Mouse (Mus musculus) kidney, embryonic 14.5 days (tissue): Measurements from ENCODE around the gene Atp2b4. TPM values are rescaled to one million over a fixed set of nuclear protein-coding genes. Genes with fewer than 3 reads are reported as not detected.

Experiments
- ATAC-seq: fragments of 200-750 bp; cut with Nextera tagmentation; 2 replicates; pipeline ENCODE4 v1.8.0; 2017; ENCODE audit warnings: moderate number of reproducible peaks, mild to moderate bottlenecking, moderate TSS enrichment, moderate library complexity; ENCODE audit not compliant: low FRiP score, low TSS enrichment
- H3K27ac ChIP-seq: fragments of 300-500 bp; sonication (generic); 2 replicates; pipeline ENCODE4 v1.5.1; 2014; ENCODE audit warnings: low read depth, mild to moderate bottlenecking, low read length, moderate library complexity, mixed read lengths
- H3K27me3 ChIP-seq: fragments of 300-500 bp; sonication (generic); 2 replicates; pipeline ENCODE4 v1.6.1; 2014; ENCODE audit warnings: mild to moderate bottlenecking, low read length; ENCODE audit not compliant: control insufficient read depth, insufficient read depth
- H3K36me3 ChIP-seq: fragments of 300-500 bp; sonication (generic); 2 replicates; pipeline ENCODE4 v1.6.1; 2014; ENCODE audit warnings: low read length, mixed read lengths; ENCODE audit not compliant: control insufficient read depth, insufficient read depth
- H3K4me1 ChIP-seq: fragments of 300-500 bp; sonication (generic); 2 replicates; pipeline ENCODE4 v1.6.1; 2014; ENCODE audit warnings: low read length, mixed read lengths; ENCODE audit not compliant: control insufficient read depth, insufficient read depth
- H3K4me2 ChIP-seq: fragments of 300-500 bp; sonication (generic); replicated peaks from 2 replicates; pipeline ENCODE4 v1.6.1; 2014; ENCODE audit warnings: low read depth, mild to moderate bottlenecking, low read length
- H3K4me3 ChIP-seq: fragments of 300-500 bp; sonication (generic); 2 replicates; pipeline ENCODE4 v1.5.1; 2014; ENCODE audit warnings: mild to moderate bottlenecking, low read length
- H3K9ac ChIP-seq: fragments of 300-500 bp; sonication (generic); 2 replicates; pipeline ENCODE4 v1.6.1; 2014; ENCODE audit warnings: low read depth, mild to moderate bottlenecking, low read length, moderate library complexity
- H3K9me3 ChIP-seq: fragments of 300-500 bp; sonication (generic); 2 replicates; pipeline ENCODE4 v1.6.1; 2016; ENCODE audit warnings: low read length; ENCODE audit not compliant: control insufficient read depth
- WGBS: fragments of 180-500 bp; shearing (Covaris S2); extraction: QIAGEN DNeasy Blood & Tissue Kit; methylation state at CpG from one replicate; pipeline ENCODE4 v1.1.7; 2014; 5-methylcytosine and 5-hydroxymethylcytosine counted together
- microRNA-seq: library from miRNA; unstranded; fragments of <30 nt; microRNA quantifications from one replicate; pipeline ENCODE4, GENCODE M21; 2016
- polyA plus RNA-seq: library from polyadenylated mRNA; unstranded; fragments of >200 nt; fragmentation: Nextera tagmentation; extraction: Ambion mirVana; gene quantifications from 2 replicates; pipeline ENCODE4 v1.2.1, GENCODE M21; 2014

Atp2b4 gene
- polyA plus RNA-seq, 1 experiment from 2014 or later = 9.6 TPM

- 95% methylated on average over 7 of the region's 7 CpGs for WGBS
- H3K36me3 ChIP-seq = peaks cover 57% of the 10 kb centered on the region
- no peaks in the 10 kb centered on the region for H3K9me3 ChIP-seq
- no peaks in the 10 kb centered on the region for H3K27me3 ChIP-seq
- ATAC-seq = no peak
- H3K4me3 ChIP-seq = no peak overlapping the region
- H3K4me1 ChIP-seq = no peaks in the 10 kb centered on the region
- no peak overlapping the region for H3K27ac ChIP-seq
- H3K9ac ChIP-seq = no peak overlapping the region
- H3K4me2 ChIP-seq = no peak overlapping the region
These were observed 150.4 kb downstream of the Atp2b4 start for GRCm38 (mm10) chr1:133650288-133651055.

Small RNA genes within 50 kb of the gene (microRNA-seq; reads per million reads assigned to microRNA genes)
- gene Mir6903 = not detected

Other genes with a start within 250 kb of the Atp2b4 start
- 818 and 1,095 TPM in 2 replicates for gene Snrpe, start 190.8 kb downstream of the Atp2b4 start, polyA plus RNA-seq
- gene Zbed6, start 140.2 kb downstream of the Atp2b4 start, polyA plus RNA-seq = 0.51 TPM in 1 of 2 replicates, not detected in the other
- gene Gm38394, start 139.7 kb downstream of the Atp2b4 start, polyA plus RNA-seq = 6.5 and 11.4 TPM in 2 replicates
- 0.34 and 0.73 TPM in 2 replicates for gene Lax1, start 110.9 kb downstream of the Atp2b4 start, polyA plus RNA-seq
- gene Optc, start 107.0 kb upstream of the Atp2b4 start, polyA plus RNA-seq = 0.26 TPM in 1 of 2 replicates, not detected in the other
- gene Prelp, start 120.4 kb upstream of the Atp2b4 start, polyA plus RNA-seq = 0.39 and 0.84 TPM in 2 replicates
- gene Fmod, start 236.2 kb upstream of the Atp2b4 start, polyA plus RNA-seq = 1.7 and 4.0 TPM in 2 replicates